30 mouse cellular contexts compared by ENCODE assay signal in the genomic region with DNA sequence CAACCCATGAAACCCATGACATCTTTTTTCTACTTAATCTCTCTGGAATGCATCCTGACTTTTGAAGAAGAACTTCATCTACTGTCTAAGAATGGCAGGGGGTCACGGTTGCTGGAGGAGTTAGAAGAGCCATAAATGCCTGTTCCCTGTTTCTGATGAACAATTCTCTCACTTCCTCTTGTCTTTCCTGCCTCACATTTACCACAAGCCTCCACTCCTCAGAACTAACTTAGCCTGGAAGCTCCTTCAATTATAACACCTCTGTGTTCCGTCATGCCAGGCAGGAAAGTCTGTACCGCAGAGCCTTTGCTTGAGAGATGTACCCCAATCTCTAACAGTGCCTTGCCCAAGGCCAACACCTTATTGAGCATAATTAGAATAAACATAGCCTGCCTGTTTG. TPM values are rescaled to one million over a fixed set of nuclear protein-coding genes. Genes with fewer than 3 reads are reported as not detected.
"Had no signal": no experiment of that assay in that cellular context is flagged by ENCODE, and none has a peak within 500 bp of the region (broad histone marks: within the 10 kb centered on the region; RNA-seq: fewer than 3 reads in every experiment).

No protein-coding gene starts in this region.

- DNase-seq: heart, postnatal 10 days; heart, postnatal 14 days; heart, postnatal 36 days; heart, postnatal 4 days; kidney, adult 11 months; kidney, adult 18-20 months; kidney, adult 2 months; kidney, adult 8-10 months; kidney, adult 9 months; kidney, postnatal 10 days; kidney, postnatal 14 days; kidney, postnatal 25 days; kidney, postnatal 36 days; kidney, postnatal 4 days; layer of hippocampus, adult 9-11 months; layer of hippocampus, postnatal 36 days had no signal

- ATAC-seq: hindbrain, embryonic 16.5 days; hindbrain, postnatal 0 days; inflammation-experienced regulatory T-cells, adult 6 months; intestine, embryonic 15.5 days; intestine, embryonic 16.5 days; intestine, postnatal 0 days had no signal

RNA-seq across cellular contexts. Expression of a gene that starts 19.0 kb away (rescaled TPM):
- total RNA-seq: hematopoietic stem cell, adult 5-6 weeks; hindbrain, postnatal 0 days; layer of hippocampus, adult 18-20 months; layer of hippocampus, adult 2 months; layer of hippocampus, postnatal 10 days; layer of hippocampus, postnatal 14 days; layer of hippocampus, postnatal 25 days; layer of hippocampus, postnatal 36 days had no signal

RNA-seq across cellular contexts. Expression of a gene that starts 27.4 kb away (rescaled TPM):
- total RNA-seq: heart, postnatal 10 days; heart, postnatal 14 days; heart, postnatal 25 days; heart, postnatal 36 days; heart, postnatal 4 days; hematopoietic stem cell, adult 5-6 weeks; layer of hippocampus, adult 18-20 months; layer of hippocampus, adult 2 months; layer of hippocampus, adult 8-10 months; layer of hippocampus, postnatal 14 days; layer of hippocampus, postnatal 25 days; layer of hippocampus, postnatal 36 days had no signal
